Mouse (Mus musculus): ENCODE results near the gene Ggnbp2.
A peak's percentile ranks its signal among the peaks of the same experiment; 100 is the strongest.
"Not testable (repeated sequence)": the region's sequence is repeated elsewhere in the genome, so short reads cannot be mapped to it uniquely, and the experiment has no call there.

Ggnbp2 gene

DNA sequence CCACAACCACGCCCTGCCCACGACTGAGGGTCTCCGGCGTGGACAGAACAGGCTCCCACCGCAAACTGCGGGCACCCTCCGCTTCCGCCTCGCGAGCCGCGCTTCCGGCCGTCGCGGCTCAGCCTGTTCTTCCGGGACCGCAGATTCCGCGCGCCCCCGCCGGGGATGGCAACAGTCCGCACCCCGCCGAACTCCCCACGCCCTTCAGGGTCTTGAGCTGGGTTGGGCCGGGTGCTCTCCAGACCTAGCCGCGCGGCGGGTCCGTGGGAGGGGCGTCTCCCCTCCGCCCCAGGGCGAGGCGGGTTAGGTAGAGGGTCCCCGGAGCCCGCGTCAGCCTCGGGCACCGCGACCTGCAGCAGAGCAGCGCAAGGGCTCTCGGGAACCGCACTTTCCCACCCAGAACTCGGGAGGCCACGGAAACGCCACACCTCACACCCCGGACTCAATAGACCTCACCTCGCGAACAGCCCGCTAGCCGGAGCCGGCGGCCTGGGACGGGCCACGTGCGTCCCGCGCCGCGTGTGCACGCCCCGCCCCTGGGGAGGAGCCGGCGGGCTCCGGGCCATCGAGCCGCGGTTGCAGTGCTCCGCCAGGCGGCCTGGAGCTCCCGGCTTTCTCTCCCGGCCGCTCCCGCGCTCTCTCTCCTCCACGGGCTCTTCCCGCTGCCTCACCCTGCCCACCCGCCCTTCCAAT is 9.3 kb upstream of the Ggnbp2 start, which contains the start of the genes Myo19 and Pigw:
TSS of gene Myo19 (plus strand) at position 377 of the 693 bp plus-strand sequence.
TSS of gene Pigw (minus strand) at position 514 of the 693 bp plus-strand sequence.
- DNase-seq (ENCODE audit: low read depth, low spot score) = peak; percentile 80

DNA sequence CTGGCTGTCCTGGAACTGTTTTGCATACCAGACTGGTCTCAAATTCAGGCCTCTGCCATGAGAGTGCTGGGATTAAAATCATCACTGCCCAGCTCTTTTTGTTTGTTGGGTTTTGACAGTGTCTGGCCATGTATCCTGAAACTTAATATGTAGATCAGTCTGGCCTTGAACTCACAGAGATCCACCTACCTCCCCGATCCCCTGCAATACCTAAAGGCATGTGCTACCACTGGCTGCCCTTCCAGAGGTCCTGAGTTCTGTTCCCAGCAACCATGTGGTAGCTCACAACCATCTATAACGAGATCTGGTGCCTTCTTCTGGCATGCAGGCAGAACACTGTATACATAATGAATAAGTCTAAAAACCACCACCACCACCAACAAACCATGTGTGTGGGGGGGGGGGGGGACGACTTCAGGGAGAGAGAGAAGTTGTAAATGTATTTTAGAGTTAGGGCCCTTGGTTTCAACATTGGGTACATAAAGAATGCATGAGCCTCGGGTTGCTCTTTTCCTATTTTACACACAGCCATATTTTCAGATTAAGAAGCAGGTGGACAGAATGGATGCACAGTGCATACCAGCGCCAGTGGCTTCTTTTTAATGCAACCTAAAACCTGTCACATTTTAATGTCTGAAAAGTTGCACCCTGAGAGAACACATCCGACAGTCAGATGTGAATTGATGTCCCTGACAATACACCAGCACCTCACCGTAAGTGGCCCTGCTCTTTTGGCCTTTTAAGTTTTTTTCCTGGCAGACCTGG is 8.6 kb upstream of the Ggnbp2 start:
- DNase-seq (ENCODE audit: low read depth, low spot score) = peak; percentile 44

DNA sequence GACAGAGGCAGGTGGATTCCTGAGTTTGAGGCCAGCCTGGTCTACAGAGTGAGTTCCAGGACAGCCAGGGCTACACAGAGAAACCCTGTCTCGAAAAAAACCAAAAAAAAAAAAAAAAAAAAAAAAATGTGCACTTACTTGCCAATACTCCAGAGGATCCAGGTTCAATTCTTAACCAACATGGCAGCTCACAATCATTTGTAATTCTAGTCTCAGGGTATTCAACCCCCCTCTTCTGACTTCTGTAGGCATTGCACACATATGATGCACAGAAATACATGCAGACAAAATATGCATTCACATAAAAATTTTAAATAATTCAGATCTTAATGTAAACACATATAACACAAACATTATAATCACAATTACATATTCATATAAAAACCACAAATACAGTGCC is 5.4 kb upstream of the Ggnbp2 start:
- not testable (repeated sequence) for DNase-seq (ENCODE audit: low read depth, low spot score)

DNA sequence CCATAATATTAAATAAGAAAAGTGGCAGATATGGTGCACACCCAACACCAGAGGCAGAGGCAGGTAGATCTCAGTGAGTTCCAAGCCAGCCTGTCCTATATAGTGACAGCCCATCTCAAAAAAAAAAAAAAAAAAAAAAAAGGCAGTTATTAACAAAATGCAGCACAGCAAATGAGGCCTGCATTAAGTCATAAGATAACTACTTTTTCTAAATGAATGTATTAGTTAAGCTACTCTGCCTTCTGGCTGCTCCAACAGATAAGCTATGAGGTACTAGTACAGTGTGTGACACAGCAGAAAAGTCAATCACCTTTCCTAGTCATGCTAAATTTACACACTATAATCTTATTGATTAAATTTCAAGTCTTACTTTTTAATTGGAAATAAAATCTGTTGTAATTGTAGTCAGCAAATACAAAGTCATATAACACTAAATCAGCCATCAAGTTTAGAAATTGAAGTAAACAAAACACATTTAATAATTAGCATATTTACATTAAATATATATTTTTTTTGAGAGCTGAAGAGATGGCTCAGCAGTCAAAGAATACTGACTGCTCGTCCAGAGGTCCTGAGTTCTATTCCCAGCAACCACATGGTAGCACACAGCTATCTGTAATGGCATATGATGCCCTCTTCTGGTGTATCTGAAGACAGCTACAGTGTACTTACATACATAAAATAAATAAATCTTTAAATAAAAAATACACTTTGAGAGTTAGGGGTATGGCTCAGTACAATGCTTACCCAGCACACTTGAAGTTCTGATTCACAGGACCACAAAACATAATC is 2.6 kb upstream of the Ggnbp2 start:
- DNase-seq (ENCODE audit: low read depth, low spot score) = peak; percentile 39

DNA sequence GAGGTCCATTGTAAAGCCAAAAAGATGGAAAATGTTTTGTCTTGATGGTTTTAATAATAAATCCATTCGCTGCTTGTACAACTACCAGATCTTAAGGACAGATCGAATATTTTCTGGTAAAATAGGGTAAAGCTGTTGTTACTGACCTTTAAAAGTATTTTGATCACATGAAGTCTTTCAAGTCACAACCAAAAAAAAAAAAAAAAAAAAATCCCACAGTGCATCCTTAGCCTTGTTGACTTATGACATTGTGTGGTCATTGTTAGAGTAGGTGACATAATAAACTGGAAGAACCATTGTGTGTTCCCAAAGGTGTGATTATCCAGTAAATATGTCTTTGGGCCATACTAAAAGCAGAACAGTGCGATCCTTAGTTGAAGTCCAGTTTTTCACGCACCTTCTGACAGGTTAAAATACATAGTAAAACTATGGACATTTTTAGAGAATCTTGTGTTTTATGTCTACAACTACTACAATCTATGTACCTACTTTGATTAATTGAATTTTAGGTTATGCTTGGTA is 992 bp upstream of the Ggnbp2 start:
- DNase-seq (ENCODE audit: low read depth, low spot score) = no peak

DNA sequence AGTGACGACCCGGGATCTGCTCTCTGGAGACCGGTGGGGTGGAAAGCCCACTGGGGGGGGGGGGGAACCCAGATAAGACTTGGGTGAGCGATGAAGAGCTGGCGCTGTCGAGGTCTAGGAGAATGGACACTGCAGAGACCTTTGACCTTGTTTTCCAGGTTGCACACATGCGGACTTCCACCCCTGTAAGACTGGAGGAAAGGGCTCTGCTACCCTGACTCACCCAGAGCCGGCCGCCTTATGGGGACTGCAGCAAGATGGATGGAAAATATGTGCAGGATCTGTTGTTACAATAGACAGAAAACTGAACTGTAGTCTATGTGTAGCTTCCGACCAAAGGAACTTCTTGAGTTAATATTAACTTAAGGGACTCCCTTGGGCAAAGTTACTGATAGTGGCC is 429 bp upstream of the Ggnbp2 start:
- DNase-seq (ENCODE audit: low read depth, low spot score) = peak; percentile 63

DNA sequence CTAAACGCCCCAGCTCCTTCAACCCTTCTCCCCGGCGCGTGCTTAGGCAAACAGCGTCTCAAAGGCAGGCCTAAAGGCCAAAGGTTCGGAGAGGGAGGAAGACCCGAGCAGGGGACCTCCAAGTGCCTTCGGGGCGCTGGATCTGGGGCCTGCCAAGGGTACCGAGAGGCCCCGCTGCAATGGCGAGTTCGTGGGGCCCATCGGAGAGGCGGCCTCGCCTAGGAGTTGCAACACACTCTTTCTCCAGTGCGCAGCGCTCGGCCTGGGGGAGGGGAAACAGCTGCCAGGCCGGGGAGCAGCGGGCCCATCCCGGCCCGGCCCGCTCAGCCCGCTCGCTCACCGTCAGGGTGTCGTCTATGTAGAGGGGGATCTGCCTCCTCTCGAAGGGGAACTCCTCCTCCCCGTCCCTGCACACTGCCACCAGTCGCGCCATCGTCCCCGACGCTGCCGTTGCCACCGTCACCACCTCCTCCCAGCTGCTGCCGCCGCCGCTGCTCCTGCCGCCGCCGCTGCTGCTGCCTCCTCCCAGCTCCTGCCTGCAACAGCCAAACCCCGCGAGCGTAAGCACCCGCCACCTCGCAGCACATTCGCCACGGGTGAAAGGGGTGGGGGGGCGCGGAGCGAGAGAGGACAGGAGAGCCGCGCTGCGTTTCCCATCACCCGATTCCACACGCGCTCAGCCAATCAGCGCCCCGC is 932 bp downstream of the Ggnbp2 start:
- DNase-seq (ENCODE audit: low read depth, low spot score) = peak; percentile 96

DNA sequence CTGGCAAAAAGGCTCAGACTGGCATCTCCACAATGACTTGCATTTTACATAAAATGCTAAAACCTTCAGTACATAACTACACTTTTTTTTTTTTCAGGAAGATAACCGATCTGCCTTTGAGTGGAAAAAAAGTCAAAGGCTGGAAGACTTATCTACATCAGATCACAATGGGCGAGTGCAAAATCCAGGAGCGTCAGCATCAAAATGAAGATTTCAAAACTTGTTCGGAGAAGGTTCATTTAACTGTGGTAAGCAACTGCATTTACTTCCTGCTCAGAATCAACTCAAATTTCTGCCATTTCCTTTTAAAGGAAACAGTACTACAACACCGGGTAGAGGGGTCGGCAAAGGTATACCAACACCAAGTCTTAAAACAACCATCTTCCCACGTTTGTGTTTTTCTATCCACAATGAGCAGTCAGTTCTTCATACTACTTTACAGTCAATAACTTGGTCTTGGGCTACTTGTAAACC is 1.8 kb downstream of the Ggnbp2 start:
- no peak for DNase-seq (ENCODE audit: low read depth, low spot score)

DNA sequence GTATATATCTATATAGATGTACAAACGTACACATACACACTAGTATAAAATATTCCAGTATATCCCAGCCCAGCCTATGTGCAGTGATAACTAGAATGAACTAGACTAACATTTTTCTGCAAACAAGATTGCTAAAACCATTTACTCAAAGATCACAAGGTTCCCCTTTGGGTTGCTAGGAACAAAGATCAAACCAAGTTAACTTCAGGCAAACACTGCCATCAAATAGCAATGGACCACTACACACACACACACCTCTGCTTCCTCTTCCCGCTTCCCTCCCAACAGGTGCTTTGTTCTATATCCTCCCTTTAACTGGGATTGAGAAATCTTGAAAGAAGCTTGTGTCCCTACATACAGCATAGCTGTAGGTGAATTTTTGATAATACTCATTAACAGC is 3.0 kb downstream of the Ggnbp2 start:
- no peak for DNase-seq (ENCODE audit: low read depth, low spot score)

DNA sequence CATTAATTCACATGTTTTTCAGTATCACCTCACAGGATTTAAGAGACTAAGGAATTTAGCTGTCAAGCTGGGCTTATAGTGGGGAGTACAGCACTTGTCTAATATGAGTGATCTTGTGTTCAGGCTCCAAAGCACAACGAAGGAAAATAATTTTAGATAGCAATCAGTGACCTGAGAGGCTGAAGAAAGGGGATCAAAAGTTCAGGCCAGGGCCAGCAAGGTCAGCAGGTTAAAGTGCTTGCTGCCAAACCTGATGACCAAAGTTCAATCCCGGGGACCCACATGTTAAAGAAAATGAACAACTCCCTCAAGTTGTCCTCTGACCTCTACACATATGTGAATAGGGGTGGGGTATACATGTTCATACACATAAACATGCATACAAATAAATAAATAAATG is 5.3 kb downstream of the Ggnbp2 start:
- DNase-seq (ENCODE audit: low read depth, low spot score) = no peak

DNA sequence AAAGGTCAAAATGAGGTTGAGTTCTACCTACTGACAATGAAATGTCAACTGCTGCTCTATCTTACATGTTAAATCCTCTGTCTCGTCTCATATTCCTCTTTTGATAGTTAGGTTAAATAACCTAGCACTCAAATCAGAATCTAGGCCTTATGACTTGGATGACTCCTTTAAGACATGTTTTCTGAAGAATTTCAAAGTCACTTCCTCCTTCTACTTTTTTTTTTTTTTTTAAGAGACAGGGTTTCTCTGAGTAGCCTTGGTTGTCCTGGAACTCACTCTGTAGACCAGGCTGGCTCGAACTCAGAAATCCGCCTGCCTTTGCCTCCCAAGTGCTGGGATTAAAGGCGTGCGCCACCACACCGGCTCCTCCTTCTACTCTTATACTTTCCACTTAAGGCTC is 15.3 kb downstream of the Ggnbp2 start:
- no peak for DNase-seq (ENCODE audit: low read depth, low spot score)

DNA sequence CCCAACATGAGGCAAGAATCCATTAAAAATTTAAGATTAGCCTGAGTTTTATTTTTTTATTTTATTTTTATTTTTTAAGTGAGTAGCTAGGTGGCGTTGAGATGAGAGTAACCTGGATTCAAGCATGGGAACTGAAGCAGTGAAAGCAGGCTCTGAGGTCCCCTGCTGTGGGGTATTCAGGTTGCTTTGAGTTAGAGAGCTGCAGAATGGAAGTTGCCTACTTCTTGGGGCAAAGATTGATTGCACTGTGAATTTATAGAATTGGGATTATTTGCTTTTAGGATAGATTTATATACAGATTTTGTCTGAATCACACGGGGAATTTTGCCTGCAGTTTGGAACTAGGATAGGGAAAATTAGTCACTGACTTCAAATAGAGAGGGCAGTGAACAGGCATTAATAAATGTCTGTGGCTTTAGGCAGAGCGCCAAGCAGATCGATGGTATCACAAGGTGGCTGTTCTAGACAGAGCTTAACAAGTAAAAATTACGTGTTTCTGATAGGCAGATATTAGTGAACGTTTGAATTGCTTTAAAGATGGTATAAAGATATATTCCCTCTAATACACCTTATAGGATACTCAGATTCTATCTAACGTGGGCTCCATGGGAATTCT is 23.0 kb downstream of the Ggnbp2 start:
- peak; percentile 84 for DNase-seq (ENCODE audit: low read depth, low spot score)

DNA sequence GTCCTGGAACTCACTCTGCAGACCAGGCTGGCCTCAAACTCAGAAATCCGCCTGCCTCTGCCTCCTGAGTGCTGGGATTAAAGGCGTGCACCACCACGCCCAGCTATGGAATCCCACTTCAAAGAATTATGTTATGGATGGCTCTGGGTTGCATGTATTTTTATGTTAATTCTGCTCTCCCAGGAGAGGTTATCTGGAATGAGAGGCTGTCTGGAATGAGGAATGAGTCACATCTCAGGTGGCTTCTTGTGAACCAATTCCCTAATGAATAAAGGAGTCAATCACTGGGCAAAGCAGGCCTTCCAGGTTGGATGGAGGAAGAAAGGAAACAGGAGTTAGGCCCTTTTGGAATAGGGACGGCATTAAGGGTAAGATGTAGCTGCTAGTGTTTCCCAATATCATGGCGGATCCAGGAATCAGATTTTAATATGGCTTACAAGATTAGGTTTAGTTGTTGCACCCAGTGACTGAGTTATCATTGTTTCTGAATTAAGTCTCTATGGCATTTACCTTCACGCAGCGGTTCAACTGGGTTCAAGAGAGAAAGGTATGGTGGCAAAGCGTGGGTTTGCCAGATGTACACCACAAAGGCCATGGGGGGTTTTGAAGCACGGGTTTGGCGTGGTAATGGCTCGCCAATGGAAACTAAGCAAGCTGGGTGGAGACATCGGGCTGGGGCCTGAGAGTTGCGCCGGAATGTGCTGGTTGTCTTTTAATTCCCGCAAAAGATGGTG is 23.7 kb downstream of the Ggnbp2 start:
- peak; percentile 86 for DNase-seq (ENCODE audit: low read depth, low spot score)

DNA sequence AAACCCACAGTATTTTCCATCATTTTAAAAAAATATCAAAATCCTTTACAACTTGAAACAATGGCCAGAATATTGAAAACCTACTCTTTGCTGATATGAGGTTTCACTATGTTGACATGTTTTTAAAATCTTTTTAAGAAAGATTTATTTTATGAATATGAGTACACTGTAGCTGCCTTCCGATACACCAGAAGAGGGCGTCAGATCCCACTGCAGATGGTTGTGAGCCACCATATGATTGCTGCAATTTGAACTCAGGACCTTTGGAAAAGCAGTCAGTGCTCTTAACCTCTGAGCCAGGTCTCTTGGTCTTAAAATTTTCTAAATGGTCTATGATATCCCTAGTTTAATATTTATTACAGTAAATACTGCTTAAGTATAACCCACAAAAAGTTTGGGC is 31.3 kb downstream of the Ggnbp2 start:
- DNase-seq (ENCODE audit: low read depth, low spot score) = no peak

DNA sequence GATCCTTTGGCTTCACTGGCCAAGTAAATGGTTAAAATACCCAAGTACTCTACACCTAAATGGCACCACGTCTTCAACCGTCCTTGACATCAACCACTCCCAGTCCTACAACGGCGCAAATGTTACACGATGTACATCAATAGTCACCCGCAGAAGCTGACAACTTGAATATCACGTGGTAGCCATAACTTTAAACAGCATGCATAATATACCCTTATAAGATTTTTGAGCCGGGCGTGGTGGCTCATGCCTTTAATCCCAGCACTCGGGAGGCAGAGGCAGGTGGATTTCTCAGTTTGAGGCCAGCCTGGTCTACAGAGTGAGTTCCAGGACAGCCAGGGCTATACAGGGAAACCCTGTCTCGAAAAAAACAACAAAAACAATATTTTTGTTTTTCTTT is 41.1 kb downstream of the Ggnbp2 start:
- DNase-seq (ENCODE audit: low read depth, low spot score) = not testable (repeated sequence)

DNA sequence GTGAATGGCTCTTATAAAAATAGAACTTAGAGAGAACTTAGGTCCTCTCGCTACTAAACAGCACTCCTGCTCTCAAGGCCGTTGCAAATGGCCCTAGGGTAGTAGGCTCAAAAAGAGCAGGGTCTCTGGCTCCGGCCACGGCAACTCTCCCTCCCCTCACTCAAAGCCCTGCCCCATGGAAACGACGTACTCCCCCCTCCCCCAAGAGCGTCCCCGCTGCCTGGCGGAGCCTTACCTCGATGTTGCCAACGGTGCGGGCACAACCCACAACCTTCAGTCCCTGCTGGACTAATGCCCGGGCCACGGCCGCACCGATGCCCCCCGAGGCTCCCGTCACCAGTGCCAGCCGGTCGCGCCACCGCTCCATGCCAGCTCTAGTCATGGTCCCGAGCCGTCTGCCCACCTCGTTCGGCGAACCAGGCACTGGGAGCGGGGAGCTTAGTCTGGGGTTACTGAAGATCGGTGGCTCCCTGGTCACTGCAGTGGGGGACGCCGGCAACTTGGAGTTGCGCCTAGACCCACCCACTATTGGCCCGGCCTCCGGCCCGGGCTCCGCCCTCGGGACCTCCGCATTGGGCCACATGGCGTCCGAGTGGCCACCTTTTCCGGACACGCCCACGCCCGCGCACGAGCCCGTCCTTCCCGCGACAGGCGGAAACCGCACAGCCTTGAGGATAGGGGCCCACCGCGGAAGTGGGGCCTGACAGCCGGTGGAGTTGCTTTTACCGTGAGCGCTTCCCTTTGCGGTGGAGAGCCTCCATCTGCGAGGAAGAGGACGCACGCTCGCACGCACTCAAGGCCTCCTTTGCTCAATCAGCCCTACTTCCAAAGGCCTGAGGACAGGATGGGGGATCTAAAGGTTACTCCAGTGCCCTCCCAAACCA is 41.9 kb downstream of the Ggnbp2 start, which contains the start of gene Dhrs11:
TSS of gene Dhrs11 (minus strand) at position 479 of the 884 bp plus-strand sequence.
- peak; percentile 79 for DNase-seq (ENCODE audit: low read depth, low spot score)

DNA sequence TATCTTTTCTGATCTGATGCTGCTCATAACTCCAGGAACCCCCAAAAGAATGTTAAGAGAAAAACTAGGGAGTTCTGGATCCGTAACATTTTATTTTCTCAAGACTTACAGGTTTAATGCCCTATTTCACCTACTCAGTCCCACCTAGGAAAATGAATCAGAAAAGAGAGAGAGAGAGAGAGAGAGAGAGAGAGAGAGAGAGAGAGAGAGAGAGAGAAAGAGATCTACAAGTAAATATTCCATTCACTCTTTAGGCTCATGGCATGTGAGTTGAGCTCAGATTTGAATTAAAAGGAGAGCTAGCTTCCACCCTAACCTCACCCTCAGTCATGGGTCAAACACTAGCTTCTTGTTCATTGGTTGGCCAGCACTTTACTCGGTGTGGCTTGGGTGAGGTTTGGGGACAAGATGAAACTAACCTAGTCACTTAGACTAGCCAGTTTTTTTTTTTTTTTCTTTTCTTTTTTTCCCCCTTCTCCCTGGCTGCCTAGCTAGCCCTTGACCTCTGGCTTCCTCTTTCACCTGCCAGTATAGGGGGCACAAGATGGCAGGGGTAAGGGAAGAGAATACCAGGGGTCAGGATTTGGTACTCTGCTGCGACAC is 42.6 kb downstream of the Ggnbp2 start:
- DNase-seq (ENCODE audit: low read depth, low spot score) = no peak

DNA sequence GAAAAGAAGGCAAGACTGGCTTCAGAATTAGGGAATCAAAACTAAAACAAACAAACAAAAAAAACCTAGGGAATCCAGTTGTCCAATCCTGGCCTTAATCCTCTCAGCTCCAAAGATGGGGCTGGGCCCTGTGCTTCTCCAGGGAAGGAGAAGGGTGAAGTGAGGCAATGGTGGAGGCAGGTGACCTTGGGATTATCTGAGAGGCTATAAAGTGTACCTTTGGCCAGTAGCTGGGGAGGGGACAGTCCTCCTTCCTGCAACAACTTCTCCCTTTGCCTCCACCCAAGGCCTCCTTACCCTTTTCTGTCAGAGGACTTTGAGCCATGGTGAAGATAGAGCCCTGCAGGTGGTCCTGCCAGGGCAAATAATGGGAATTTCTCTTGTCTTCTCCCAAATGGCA is 43.1 kb downstream of the Ggnbp2 start:
- no peak for DNase-seq (ENCODE audit: low read depth, low spot score)

DNA sequence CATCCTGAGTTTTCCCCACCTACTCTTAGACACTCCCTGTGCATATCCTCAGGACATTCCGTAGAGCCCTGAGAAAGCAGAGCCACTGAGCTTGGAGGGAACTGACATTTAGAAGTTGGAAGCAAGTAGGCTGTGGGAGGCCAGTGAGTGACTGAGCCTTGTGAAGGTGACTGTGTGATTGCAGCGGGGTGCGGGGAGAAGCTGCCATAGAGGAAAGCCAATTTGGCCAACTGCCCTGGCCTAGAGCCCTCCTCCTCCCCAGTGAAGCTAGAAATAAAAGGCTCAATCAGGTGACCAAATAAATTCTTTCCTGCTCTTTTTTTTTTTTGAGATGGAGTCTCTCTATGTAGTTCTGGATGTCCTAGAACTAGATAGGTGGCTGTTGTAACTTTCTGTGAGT is 44.4 kb downstream of the Ggnbp2 start:
- DNase-seq (ENCODE audit: low read depth, low spot score) = no peak
